Mouse (Mus musculus) MEL (cell line): Measurements from ENCODE around the gene Bsnd.

ENCODE experiments used
- CHD2 ChIP-seq: IDR thresholded peaks from 2 replicates; pipeline ENCODE4 v1.6.1; 2011; ENCODE audit warnings: low read length, improper control_type of control experiment
- CTCF ChIP-seq, 3 experiments: IDR thresholded peaks in 2 of 3; conservative IDR thresholded peaks in 1 of 3; 2 replicates each; pipeline ENCODE4 v1.5.1; 2011 to 2012; ENCODE audit warnings: low read length in 3 of 3, low read depth in 2 of 3, mild to moderate bottlenecking in 2 of 3, improper control_type of control experiment in 1 of 3, inconsistent platforms in 1 of 3, mixed read lengths in 1 of 3, moderate library complexity in 1 of 3; ENCODE audit not compliant: control insufficient read depth in 1 of 3, insufficient read depth in 1 of 3, poor library complexity in 1 of 3, severe bottlenecking in 1 of 3
- EP300 ChIP-seq, 2 experiments: IDR thresholded peaks; 2 replicates each; pipeline ENCODE4 v1.6.1; 2011; ENCODE audit warnings: improper control_type of control experiment in 2 of 2, low read length in 2 of 2, low read depth in 1 of 2, mild to moderate bottlenecking in 1 of 2
- MAX ChIP-seq: IDR thresholded peaks from 2 replicates; pipeline ENCODE4 v1.6.1; 2011; ENCODE audit warnings: low read length, improper control_type of control experiment
- MEF2A ChIP-seq: IDR thresholded peaks from 2 replicates; pipeline ENCODE4 v1.6.1; 2014; ENCODE audit warnings: low read depth, mild to moderate bottlenecking, inconsistent platforms, low read length, improper control_type of control experiment; ENCODE audit not compliant: poor library complexity, insufficient replicate concordance, severe bottlenecking; ENCODE audit errors: extremely low read depth
- NELFE ChIP-seq: IDR thresholded peaks from 2 replicates; pipeline ENCODE4 v1.6.1; 2011; ENCODE audit warnings: low read depth, low read length, improper control_type of control experiment
- POLR2A ChIP-seq, 2 experiments: IDR thresholded peaks; 2 replicates each; pipeline ENCODE4 v1.6.1; 2011 to 2012; ENCODE audit warnings: low read length in 2 of 2, mild to moderate bottlenecking in 2 of 2, control low read depth in 1 of 2, improper control_type of control experiment in 1 of 2, low read depth in 1 of 2, moderate library complexity in 1 of 2; ENCODE audit not compliant: control insufficient read depth in 1 of 2, insufficient read depth in 1 of 2, poor library complexity in 1 of 2
- POLR2AphosphoS5 ChIP-seq: IDR thresholded peaks from 2 replicates; pipeline ENCODE4 v1.6.1; 2012; ENCODE audit warnings: low read depth, borderline replicate concordance, mild to moderate bottlenecking, inconsistent platforms, low read length, moderate library complexity, mixed read lengths
- RCOR1 ChIP-seq: IDR thresholded peaks from 2 replicates; pipeline ENCODE4 v1.6.1; 2012; ENCODE audit warnings: low read depth, mild to moderate bottlenecking, inconsistent platforms, low read length, improper control_type of control experiment
- TAL1 ChIP-seq: IDR thresholded peaks from 2 replicates; pipeline ENCODE4 v1.6.1; 2012; ENCODE audit warnings: mild to moderate bottlenecking, inconsistent platforms, low read length, moderate library complexity, mixed read lengths
- TCF12 ChIP-seq: IDR thresholded peaks from 2 replicates; pipeline ENCODE4 v1.6.1; 2014; ENCODE audit warnings: low read depth, mild to moderate bottlenecking, inconsistent platforms, low read length, improper control_type of control experiment, moderate library complexity
- ZC3H11A ChIP-seq: IDR thresholded peaks from 2 replicates; pipeline ENCODE4 v1.6.1; 2012; ENCODE audit warnings: low read depth, mild to moderate bottlenecking, inconsistent platforms, low read length, improper control_type of control experiment
- ZMIZ1 ChIP-seq: IDR thresholded peaks from 2 replicates; pipeline ENCODE4 v1.6.1; 2012; ENCODE audit warnings: low read depth, mild to moderate bottlenecking, inconsistent platforms, low read length, improper control_type of control experiment, moderate library complexity

DNA sequence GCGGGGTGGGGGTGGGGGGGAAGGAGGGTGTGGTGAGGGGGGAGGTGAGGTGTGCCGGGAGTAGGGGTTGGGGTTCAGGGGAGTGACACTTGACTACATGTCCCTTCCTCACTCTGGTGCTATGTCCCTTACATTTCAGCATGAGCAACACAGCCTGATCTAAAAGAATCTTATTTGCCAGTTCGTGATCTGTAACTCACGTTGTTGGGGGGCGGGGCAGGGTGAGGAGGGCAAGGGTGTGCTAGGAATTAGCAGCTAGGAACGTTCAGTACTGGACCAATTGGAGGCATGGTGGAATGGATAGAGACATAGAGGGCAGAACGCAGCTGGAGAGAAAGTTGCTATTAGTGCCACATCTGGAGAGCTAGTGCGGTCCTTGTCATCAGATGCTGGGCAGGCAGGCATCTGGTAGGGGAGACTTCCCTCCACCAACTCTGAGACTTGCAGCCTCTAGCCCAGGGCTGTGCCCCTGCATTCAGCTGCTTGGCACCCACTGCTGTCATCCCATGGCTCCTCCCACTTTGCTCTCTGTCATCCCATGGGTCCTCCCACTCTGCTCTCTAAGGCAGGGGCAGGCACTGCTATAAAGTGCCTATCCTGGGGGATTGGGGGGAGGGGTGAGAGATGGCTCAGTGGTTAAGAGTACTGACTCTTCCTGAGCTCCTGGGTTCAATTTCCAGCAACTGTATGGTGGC, 5.8 kb upstream of the Bsnd start:
- TF ChIP-seq POLR2AphosphoS5 (no peak), EP300 (IDR thresholded peaks at IDR 0.05; ENCODE audit: low read depth in 1 of 2, low read length in 2 of 2) (no peak), RCOR1 (no peak), CTCF (IDR thresholded peaks at IDR 0.05 in 2 of 3, conservative IDR thresholded peaks at IDR 0.05 in 1 of 3; ENCODE audit: control insufficient read depth in 1 of 3, insufficient read depth in 1 of 3, low read depth in 2 of 3, low read length in 3 of 3, poor library complexity in 1 of 3, severe bottlenecking in 1 of 3) (no peak), MAX (no peak), TAL1 (no peak), ZMIZ1 (no peak), TCF12 (no peak), NELFE (no peak), ZC3H11A (no peak), POLR2A (IDR thresholded peaks at IDR 0.05; ENCODE audit: control insufficient read depth in 1 of 2, insufficient read depth in 1 of 2, low read depth in 1 of 2, low read length in 2 of 2, poor library complexity in 1 of 2) (no peak), CHD2 (no peak), MEF2A (no peak)
